Mouse (Mus musculus): ENCODE data around the gene Sarnp. TPM values are rescaled to one million over a fixed set of nuclear protein-coding genes. Genes with fewer than 3 reads are reported as not detected.

Gene Sarnp
- 185 and 212 TPM in 2 replicates for polyA plus RNA-seq (2015; fragmentation: Nextera tagmentation; extraction: Ambion mirVana)

DNA sequence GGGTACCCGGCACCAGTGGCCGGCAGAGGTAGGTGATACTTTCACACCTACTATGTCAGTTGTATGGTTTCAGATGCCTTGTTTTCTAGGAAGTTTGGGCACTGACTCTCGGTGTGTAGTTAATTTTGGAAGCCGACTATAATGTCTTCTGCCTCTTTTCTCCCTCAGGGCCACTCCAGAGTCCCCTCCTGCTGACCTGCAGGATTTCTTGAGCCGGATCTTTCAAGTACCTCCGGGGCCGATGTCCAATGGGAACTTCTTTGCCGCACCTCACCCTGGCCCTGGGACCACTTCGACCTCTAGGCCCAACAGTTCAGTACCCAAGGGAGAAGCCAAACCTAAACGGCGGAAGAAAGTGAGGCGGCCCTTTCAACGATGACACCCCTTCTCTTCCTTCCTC is at the start of gene Sarnp:
Sarnp (plus strand) TSS at position 301 of the 400 bp plus-strand sequence.
- peaks cover 9% of the 10 kb centered on the region for H3K4me1 ChIP-seq (replicated peaks)
- H3K36me3 ChIP-seq: peaks cover 68% of the 10 kb centered on the region
- H3K27ac ChIP-seq (replicated peaks): no peak within 1 kb of the TSS
- H3K4me3 ChIP-seq: no peak within 1 kb of the TSS
- no peaks in the 10 kb centered on the region for H3K27me3 ChIP-seq
- H3K4me2 ChIP-seq: no peak within 1 kb of the TSS
- H3K9me3 ChIP-seq: no peaks in the 10 kb centered on the region
- 92% methylated on average over 13 of the region's 13 CpGs for WGBS
- ATAC-seq (ENCODE audit: low read depth): no peak
- H3K9ac ChIP-seq: no peak within 1 kb of the TSS

DNA sequence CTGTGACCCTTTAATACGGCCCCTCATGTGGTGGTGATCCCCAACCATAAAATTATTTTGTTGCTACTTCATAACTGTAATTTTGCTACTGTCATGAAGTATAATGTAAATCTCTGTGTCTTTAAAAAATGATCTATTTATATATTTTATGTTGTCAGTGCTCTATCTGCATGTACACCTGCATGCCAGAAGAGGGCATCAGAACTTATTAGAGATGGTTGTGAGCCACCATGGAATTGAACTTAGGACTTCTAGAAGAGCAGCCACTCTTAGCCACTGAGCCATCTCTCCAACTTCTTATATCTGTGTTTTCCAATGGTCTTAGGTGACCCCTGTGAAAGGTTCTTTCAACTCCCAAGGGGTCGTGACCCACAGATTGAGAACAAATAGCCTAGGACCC is 44.2 kb upstream of the Sarnp start:
- Histone ChIP-seq H3K9ac (no peak overlapping the region), H3K4me3 (no peak overlapping the region), H3K36me3 (peaks cover 3% of the 10 kb centered on the region; the same call in 1 of the 2 replicates), H3K27ac (replicated peaks) (no peak overlapping the region), H3K9me3 (no peaks in the 10 kb centered on the region), H3K27me3 (no peaks in the 10 kb centered on the region), H3K4me1 (replicated peaks) (no peaks in the 10 kb centered on the region), H3K4me2 (no peak overlapping the region)
- ATAC-seq (ENCODE audit: low read depth): no peak
- WGBS: 89% methylated on average over 2 of the region's 2 CpGs

DNA sequence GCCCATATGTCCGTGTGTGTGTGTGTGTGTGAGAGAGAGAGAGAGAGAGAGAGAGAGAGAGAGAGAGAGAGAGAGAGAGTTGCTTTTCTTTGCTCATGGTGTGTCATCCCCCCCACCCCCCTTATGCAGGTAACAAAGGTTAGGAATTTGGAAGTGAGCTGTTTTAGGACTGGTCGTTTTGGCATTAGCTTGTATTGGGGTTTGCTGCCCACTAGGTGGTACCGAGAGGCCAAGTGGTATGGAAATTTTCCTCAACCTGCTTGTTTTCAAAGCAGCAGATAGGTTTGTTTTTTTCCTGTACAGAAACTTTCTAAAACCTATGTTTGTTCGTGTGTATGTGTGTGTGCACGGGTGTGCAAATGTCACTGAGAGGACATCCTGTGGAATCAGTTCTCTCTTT is 43.4 kb upstream of the Sarnp start:
- H3K36me3 ChIP-seq: no peaks in the 10 kb centered on the region
- H3K4me2 ChIP-seq: no peak overlapping the region
- no peak overlapping the region for H3K4me3 ChIP-seq
- no peaks in the 10 kb centered on the region for H3K9me3 ChIP-seq
- WGBS: 27% methylated on average over 5 of the region's 5 CpGs
- H3K27ac ChIP-seq (replicated peaks): no peak overlapping the region
- no peak for ATAC-seq (ENCODE audit: low read depth)
- H3K27me3 ChIP-seq: no peaks in the 10 kb centered on the region
- H3K9ac ChIP-seq: no peak overlapping the region
- H3K4me1 ChIP-seq (replicated peaks): no peaks in the 10 kb centered on the region

DNA sequence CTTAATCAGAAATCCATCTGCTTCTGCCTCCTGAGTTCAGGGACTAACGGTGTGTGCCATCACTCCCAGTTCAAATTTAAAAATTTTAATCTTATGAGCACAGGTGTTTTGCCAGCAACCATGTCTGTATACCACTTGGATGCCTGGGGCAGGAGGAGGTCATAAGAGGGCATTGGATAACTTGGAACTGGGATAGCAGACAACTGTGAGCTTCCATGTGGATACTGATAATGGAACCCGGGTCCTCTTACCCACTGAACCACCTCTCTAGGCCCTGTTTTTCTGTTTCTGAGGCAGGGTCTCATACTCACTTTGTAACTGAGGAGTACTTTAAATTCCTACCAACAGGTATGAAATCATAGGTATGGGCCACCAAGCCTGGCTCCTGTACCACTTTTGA is 38.7 kb upstream of the Sarnp start:
- WGBS: 89% methylated on average over 2 of the region's 2 CpGs
- Histone ChIP-seq H3K27ac (replicated peaks) (no peak overlapping the region; the same call in 1 of the 2 replicates), H3K27me3 (no peaks in the 10 kb centered on the region), H3K4me3 (no peak overlapping the region), H3K9me3 (0 out of 2 replicates have a peak, but pooled peaks cover 6% of the 10 kb centered on the region), H3K4me2 (no peak overlapping the region), H3K36me3 (no peaks in the 10 kb centered on the region), H3K4me1 (replicated peaks) (no peaks in the 10 kb centered on the region), H3K9ac (no peak overlapping the region)
- no peak for ATAC-seq (ENCODE audit: low read depth)

DNA sequence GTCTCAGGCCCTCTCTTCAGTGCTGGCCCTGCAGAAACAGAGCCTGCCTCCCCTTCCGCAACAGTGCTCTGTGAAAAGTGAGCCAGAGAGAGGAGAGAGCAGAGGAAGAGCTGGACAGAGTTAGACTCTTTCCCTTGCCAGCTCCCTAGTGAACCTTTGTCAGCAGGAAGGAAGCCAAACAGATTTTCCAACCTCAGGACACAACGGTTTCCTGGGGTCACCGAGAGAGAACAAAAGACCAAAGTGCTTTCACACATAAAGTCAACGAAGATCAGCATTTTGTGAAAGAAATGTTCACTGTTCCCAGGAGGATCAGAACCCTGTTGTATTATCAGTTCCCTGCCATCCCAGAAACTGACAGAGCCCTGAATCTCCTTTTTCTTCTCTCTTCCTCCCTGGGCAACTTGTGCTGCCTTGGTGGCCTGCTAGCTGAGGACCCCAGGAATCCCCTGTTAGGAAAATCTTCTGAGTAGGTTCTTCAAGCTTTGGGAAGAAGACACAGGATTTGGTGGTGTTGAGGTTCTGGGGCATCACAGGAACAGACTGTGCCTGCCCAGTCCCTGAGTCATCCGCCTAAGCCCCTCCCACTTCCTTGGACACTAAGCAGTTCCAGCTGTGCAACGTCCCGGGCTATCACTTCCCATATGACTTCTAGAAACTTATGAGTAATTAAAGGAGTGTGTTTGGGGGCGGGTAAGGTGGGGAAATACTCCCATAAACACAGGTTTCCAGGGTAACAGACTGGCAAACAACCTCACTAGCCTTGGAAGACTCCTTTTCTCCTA is 37.9 kb upstream of the Sarnp start:
- H3K4me3 ChIP-seq: no peak overlapping the region
- H3K9me3 ChIP-seq: peaks cover 13% of the 10 kb centered on the region; the same call in 1 of the 2 replicates
- H3K4me1 ChIP-seq (replicated peaks): no peaks in the 10 kb centered on the region
- no peaks in the 10 kb centered on the region for H3K36me3 ChIP-seq
- no peak overlapping the region; the same call in 1 of the 2 replicates for H3K27ac ChIP-seq (replicated peaks)
- no peak overlapping the region for H3K9ac ChIP-seq
- no peak for ATAC-seq (ENCODE audit: low read depth)
- H3K4me2 ChIP-seq: no peak overlapping the region
- 43% methylated on average over 8 of the region's 8 CpGs for WGBS
- H3K27me3 ChIP-seq: no peaks in the 10 kb centered on the region

DNA sequence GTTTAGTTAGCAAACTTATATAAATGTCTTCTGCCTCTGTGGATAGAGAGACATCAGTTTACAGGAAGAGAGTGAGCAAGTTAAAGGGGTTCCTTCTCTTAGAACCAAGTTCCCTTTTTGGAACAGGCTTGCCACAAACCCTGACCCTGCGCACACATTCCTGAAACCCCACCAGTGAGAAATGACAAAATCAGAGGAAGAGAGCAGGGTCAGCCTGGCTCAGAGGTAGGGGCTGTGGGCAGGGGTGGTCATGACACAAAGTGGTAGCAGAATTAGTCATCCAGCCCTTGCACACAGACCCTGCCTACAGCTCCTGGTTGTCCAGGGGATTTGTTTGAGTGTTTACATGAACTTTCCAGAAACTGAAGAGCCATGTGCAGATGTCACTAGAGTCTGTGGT is 36.9 kb upstream of the Sarnp start:
- 92% methylated on average over 1 of the region's 1 CpGs for WGBS
- peaks cover 14% of the 10 kb centered on the region; the same call in 1 of the 2 replicates for H3K9me3 ChIP-seq
- H3K9ac ChIP-seq: no peak overlapping the region
- no peak overlapping the region for H3K27ac ChIP-seq (replicated peaks)
- ATAC-seq (ENCODE audit: low read depth): no peak
- no peak overlapping the region for H3K4me3 ChIP-seq
- H3K4me1 ChIP-seq (replicated peaks): no peaks in the 10 kb centered on the region
- no peak overlapping the region for H3K4me2 ChIP-seq
- H3K27me3 ChIP-seq: no peaks in the 10 kb centered on the region
- no peaks in the 10 kb centered on the region for H3K36me3 ChIP-seq

DNA sequence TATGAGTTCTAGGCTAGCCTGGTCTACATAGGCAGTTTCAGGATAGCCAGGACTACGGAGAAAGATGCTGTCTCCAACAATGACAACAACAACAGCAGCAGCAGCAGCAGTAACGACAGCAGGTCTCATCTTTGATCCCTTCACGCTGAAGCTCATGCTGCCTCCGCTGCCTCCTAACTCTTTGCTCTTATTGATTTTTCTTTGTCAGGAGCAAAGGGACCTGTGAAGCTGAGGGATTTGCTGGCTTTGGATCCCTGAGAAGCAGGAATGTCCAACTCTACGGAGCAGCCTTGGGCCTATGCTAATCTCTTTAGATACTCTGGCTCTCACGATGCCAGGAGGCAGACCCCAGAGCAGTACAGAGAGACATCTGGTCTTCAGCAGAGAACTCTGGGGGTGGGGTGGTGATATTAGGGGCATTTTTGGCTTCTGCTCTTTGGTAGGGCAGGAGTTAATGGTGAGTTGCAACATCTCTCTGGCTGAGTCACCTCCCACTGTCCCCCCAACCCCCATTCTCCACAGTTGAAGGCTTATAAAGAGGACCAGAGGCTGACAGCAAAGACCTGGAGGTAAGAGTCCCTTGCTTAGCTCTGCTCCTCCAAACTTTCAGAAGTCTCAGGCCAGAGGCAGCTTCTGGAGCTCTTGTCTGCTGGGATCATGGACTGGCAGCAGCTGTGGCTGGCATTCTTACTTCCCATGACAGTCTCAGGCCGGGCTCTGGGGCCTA is 26.6 kb upstream of the Sarnp start, which contains the start of gene Mmp19:
Mmp19 (plus strand) TSS at position 513 of the 727 bp plus-strand sequence.
- Histone ChIP-seq H3K4me2 (no peak within 1 kb of the TSS), H3K4me1 (replicated peaks) (no peaks in the 10 kb centered on the region), H3K9me3 (no peaks in the 10 kb centered on the region), H3K27ac (replicated peaks) (no peak within 1 kb of the TSS), H3K36me3 (no peaks in the 10 kb centered on the region), H3K9ac (no peak within 1 kb of the TSS), H3K27me3 (no peaks in the 10 kb centered on the region), H3K4me3 (no peak within 1 kb of the TSS)
- 67% methylated on average over 7 of the region's 7 CpGs for WGBS
- no peak for ATAC-seq (ENCODE audit: low read depth)

DNA sequence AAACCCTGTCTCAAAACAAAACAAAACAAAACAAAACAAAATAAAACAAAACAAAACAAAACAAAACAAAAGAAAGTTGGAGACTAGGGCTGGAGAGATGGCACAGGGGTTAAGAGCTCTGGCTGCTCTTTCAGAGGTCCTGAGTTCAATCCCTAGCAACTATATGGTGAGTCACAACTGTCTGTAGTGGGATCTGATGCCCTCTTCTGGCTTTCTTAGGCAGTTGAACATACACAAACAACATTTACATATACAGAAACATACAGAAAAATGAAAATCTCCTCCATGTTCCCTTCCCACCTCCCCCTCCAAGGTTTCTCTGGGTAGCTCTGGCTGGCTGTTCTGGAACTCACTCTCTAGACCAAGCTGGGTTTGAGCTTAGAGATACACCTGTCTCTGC is 25.1 kb upstream of the Sarnp start:
- Histone ChIP-seq H3K4me2 (no peak overlapping the region), H3K4me1 (replicated peaks) (no peaks in the 10 kb centered on the region), H3K36me3 (no peaks in the 10 kb centered on the region), H3K9ac (no peak overlapping the region), H3K4me3 (no peak overlapping the region), H3K27me3 (no peaks in the 10 kb centered on the region), H3K9me3 (no peaks in the 10 kb centered on the region), H3K27ac (replicated peaks) (no peak overlapping the region)
- no peak for ATAC-seq (ENCODE audit: low read depth)

DNA sequence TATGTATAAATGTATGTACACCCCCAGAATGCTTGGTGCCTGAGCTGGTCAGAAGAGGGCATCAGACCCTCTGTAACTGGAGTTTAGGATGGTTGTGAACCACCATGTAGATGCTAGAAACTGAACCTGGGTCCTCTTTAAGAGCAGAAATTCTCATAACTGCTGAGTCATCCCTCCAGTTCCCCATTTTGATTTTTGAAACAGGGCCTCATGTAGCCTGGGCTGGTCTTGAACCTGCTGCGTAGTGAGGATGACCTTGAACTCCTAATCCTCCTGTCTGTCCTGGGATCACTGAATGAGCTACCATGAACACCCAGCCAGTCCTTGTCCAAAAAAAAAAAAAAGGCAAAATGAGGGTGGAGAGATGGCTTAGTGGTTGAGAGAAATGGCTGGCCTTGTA is 23.9 kb upstream of the Sarnp start:
- no peaks in the 10 kb centered on the region for H3K9me3 ChIP-seq
- WGBS: 97% methylated on average over 1 of the region's 1 CpGs
- H3K4me3 ChIP-seq: no peak overlapping the region
- peaks cover 10% of the 10 kb centered on the region for H3K36me3 ChIP-seq
- no peak overlapping the region for H3K27ac ChIP-seq (replicated peaks)
- no peaks in the 10 kb centered on the region for H3K27me3 ChIP-seq
- ATAC-seq (ENCODE audit: low read depth): no peak
- no peaks in the 10 kb centered on the region for H3K4me1 ChIP-seq (replicated peaks)
- no peak overlapping the region for H3K9ac ChIP-seq
- H3K4me2 ChIP-seq: no peak overlapping the region

DNA sequence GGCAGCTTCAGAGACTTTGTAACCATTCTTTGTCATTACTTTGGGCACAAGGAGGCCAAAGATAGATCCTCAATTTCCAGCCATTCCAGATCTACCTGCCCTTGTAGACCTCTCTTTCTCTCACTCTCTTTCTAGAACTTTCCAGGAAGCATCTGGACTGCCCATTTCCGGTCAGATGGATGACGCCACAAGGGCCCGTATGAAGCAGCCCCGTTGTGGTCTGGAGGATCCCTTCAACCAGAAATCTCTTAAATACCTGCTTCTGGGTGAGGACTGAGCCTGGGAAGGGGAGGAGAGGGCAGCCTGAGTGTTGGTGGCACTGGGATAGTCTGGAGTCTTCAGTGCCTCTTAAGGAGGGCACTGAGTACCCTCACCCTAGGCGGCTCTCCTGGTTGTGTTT is 22.7 kb upstream of the Sarnp start:
- Histone ChIP-seq H3K36me3 (peaks cover 22% of the 10 kb centered on the region), H3K27ac (replicated peaks) (no peak overlapping the region), H3K4me2 (no peak overlapping the region), H3K27me3 (no peaks in the 10 kb centered on the region), H3K4me3 (no peak overlapping the region), H3K9ac (no peak overlapping the region), H3K9me3 (no peaks in the 10 kb centered on the region), H3K4me1 (replicated peaks) (no peaks in the 10 kb centered on the region)
- WGBS: 90% methylated on average over 5 of the region's 5 CpGs
- no peak for ATAC-seq (ENCODE audit: low read depth)

DNA sequence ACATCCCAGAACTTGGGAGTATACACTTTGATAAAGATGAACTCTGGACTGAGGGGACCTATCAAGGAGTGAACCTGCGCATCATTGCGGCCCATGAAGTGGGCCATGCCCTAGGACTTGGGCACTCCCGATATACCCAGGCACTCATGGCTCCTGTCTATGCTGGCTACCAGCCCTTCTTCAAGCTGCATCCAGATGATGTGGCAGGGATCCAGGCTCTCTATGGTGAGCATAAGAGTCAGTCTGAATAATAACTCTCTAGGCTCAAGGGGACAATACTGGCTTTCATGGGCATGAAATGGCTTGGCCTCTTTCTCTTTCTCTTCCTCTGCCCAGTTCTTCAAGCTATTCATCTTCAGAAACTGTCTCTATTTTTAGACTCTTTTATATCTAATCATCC is 21.6 kb upstream of the Sarnp start:
- no peak overlapping the region for H3K27ac ChIP-seq (replicated peaks)
- WGBS: 97% methylated on average over 3 of the region's 3 CpGs
- H3K4me2 ChIP-seq: no peak overlapping the region
- peaks cover 32% of the 10 kb centered on the region for H3K36me3 ChIP-seq
- H3K9ac ChIP-seq: no peak overlapping the region
- no peak for ATAC-seq (ENCODE audit: low read depth)
- H3K4me3 ChIP-seq: no peak overlapping the region
- no peaks in the 10 kb centered on the region for H3K9me3 ChIP-seq
- no peaks in the 10 kb centered on the region for H3K27me3 ChIP-seq
- no peaks in the 10 kb centered on the region for H3K4me1 ChIP-seq (replicated peaks)

DNA sequence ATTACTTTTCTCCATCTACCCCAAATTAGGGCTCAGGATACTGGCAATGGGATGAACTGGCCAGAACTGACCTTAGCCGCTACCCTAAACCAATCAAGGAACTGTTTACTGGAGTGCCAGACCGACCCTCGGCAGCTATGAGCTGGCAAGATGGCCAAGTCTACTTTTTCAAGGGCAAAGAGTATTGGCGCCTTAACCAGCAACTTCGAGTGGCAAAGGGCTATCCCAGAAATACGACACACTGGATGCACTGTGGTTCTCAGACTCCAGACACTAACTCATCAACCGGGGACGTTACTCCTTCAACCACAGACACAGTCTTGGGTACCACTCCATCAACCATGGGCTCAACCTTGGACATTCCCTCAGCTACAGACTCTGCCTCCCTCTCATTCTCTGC is 18.5 kb upstream of the Sarnp start:
- Histone ChIP-seq H3K27ac (replicated peaks) (no peak overlapping the region), H3K36me3 (peaks cover 44% of the 10 kb centered on the region), H3K9me3 (no peaks in the 10 kb centered on the region), H3K9ac (no peak overlapping the region), H3K4me2 (no peak overlapping the region), H3K4me1 (replicated peaks) (peaks cover 20% of the 10 kb centered on the region), H3K27me3 (no peaks in the 10 kb centered on the region), H3K4me3 (no peak overlapping the region)
- ATAC-seq (ENCODE audit: low read depth): no peak
- 91% methylated on average over 8 of the region's 8 CpGs for WGBS
